Mouse (Mus musculus) c-Kit-positive CD71-positive TER-119-positive erythroid progenitor cells, embryonic 14.5 days (primary cell): ENCODE data around the gene Parp1.

Source experiments
- DNase-seq: peaks from one replicate; pipeline ENCODE4 v3.0.0-alpha.2; 2013; ENCODE audit warnings: low spot score

Parp1 gene

DNA sequence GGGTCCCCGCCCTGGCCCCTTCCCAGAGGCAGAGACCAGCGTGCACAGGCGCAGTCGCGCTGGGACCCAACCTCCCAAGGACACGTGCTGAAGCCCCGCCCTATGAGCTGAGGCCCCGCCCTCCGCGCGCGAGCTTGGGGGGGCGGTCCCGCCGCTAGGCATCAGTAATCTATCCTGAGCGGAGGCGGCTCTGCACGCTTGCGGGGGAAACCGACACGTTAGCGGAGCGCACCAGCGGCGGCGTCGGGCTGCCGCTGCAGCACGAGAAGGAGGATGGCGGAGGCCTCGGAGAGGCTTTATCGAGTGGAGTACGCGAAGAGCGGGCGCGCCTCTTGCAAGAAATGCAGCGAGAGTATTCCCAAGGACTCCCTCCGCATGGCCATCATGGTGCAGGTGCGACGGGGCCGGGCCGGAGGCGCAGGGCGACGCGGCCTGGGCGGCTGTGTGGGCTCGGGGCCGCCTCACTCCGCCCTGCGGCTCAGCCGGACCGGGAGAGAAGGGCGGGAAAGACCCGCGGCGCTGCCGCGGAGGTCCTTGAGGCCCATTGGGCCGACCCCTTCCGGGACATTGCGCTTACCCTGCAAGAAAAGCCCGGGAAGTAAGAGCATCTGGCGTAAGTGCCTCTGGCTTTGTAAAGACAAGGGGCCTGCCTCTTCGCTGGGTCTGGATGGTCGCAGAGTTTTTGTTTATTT lies at the start of gene Parp1:
Gene Parp1 (plus strand): TSS at position 164 of the 692 bp plus-strand sequence.
- DNase-seq: peak; percentile 88

DNA sequence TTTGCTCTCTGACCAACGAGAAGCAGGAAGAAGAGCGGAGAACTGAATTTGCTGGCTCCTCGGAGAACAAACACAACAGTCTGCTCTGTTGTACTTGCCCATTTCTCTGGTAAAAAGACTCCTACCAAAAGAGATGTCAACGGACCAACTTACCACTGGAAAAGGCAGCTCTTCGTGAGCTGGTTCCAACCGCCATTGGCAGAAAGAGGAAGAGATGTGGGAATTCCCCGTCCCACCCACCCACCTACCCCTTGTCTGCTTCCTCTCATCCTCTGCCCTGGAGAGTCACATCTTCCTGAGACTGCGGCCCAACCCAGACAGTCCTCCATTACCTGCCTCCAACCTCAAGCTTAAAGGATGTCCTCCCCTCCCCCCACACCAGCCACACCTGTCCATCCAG lies 49.2 kb upstream of the Parp1 start:
- no peak for DNase-seq

- DNase-seq: no peak
Measured at GRCm38 (mm10) chr1:180520190-180520589, 48.5 kb upstream of the Parp1 start.

- no peak for DNase-seq
Measured at GRCm38 (mm10) chr1:180523320-180523719, 45.4 kb upstream of the Parp1 start.

- DNase-seq: no peak
Measured at GRCm38 (mm10) chr1:180525301-180525700, 43.4 kb upstream of the Parp1 start.

- no peak for DNase-seq
Measured at GRCm38 (mm10) chr1:180529847-180530246, 38.9 kb upstream of the Parp1 start.

DNA sequence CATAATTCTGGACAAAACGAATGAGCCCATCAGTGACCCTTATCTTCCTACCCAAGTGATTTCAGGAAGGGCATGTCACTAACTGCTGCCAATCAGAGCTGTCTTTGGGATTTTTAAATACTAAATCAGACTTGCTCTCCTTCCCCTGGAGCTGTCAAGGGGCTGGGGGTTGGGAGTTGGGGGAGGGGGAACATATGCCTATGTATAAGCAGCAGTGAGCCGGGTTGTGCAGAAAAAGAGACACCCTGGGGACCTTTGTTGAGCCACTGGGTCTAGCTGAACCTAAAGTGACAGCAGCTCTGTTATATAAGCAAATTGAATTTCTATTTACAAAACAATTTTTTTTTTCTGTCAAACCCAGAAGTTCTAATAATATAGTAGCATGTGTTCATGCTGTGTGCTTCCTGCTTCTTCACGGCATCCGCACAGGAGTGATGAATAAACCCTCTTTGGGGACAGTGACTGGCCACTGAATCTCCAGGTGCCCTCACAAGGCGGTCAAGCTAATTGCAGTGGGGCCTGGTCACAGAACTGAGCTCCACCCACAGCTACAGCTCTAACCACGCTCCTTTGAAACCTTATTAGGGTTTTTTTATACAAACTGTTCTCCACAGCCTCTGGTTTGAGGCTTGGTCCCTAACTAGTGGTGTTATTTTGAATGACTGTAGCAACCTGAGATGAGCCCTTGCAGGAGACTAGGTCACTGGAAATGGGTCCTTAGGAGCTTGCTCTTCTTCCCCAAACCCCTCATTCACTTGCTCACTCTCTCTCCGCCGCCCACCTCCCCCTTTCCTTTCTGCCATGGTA lies 38.1 kb upstream of the Parp1 start:
- no peak for DNase-seq

DNA sequence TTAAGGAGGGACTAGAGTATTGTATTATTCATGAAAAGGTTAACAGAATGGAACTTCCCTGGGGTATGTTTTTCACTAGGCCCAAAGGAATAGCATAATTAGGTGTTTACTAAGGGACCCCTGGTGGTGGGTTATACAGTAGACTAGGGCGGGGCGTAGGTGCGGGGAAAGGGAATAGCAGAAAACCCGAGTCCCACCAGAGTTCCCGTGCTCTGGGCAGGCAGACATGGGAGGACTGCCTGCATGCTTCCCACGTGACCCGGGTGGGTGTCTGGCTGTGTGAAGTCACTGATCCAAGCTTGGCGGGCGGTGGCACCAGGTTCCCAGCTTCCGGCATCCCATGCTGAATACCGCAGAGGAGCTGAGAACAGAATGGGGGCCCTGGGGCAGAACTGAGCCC lies 36.1 kb upstream of the Parp1 start:
- no peak for DNase-seq

GRCm38 (mm10) chr1:180536719-180537118 lies 32.0 kb upstream of the Parp1 start:
- DNase-seq: no peak

GRCm38 (mm10) chr1:180541251-180541650 lies 27.5 kb upstream of the Parp1 start:
- no peak for DNase-seq

DNA sequence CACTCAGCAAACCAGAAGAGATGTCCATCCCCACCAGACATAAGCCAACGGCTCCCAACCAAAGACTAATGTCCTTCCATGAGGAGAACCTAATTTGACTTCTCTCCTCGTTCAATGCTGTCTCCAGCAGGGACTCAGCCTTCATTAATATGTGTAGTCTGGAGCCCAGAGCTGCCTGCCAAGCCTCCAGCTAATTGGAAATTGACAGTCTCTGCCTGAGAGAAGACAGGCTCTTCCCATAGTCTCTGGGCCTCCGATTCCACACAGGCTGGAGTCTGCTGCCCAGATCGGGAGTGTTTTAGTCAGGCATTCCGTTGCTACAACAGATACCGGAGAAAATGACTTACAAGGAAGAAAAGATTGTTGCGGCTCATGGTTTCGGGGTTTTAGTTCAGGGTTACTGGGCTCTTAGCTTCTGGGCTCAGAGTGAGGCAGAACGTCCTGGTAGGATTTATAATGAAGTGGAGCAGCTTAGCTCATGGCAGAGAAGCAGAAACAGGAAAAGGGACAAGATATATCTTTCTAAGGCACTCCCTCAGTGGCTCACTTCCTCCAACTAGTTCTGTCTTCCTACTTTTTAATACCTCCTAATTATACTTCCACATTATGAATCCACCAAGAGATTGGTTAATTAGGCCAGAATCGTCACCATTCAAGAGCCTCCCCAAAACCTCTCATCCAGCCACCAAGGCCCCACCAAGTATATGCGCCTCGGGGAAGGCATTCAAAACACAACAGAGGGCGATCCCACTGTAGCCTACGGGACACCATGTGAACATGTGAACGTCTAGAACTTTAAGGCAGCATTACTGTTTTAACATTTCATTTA lies 26.6 kb upstream of the Parp1 start:
- DNase-seq: no peak

DNA sequence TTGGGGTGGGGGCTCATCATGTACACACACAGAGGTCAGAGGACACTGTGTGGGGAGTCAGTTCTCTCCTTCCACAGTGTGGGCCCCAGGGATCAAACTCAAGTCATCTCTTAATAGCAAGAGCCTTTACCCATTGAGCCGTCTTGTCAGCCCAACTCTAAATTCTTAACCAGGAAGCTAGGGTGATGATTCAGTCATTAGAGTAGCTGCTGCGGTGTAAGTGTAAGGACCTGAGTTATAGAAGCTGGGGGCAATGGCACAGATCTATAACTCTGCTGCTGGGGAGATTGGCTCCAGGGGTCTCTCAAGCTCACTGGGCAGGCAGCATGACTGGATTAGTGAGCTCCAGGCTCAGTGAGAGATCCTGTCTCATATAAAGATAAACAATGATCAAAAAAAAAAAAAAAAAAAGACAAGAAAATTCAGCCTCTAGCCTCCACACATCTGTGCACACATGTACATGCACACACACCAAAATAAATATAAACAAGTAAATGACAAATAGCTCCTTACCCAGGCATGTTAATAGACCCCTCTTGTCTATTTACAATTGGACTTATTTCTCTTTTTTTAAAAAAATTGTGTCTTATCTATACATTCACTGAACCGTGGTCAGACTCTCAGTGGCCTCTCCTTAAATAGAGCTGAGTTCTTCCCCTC lies 25.9 kb upstream of the Parp1 start:
- DNase-seq: no peak

- no peak for DNase-seq
Measured at GRCm38 (mm10) chr1:180545918-180546545, 22.7 kb upstream of the Parp1 start.

DNA sequence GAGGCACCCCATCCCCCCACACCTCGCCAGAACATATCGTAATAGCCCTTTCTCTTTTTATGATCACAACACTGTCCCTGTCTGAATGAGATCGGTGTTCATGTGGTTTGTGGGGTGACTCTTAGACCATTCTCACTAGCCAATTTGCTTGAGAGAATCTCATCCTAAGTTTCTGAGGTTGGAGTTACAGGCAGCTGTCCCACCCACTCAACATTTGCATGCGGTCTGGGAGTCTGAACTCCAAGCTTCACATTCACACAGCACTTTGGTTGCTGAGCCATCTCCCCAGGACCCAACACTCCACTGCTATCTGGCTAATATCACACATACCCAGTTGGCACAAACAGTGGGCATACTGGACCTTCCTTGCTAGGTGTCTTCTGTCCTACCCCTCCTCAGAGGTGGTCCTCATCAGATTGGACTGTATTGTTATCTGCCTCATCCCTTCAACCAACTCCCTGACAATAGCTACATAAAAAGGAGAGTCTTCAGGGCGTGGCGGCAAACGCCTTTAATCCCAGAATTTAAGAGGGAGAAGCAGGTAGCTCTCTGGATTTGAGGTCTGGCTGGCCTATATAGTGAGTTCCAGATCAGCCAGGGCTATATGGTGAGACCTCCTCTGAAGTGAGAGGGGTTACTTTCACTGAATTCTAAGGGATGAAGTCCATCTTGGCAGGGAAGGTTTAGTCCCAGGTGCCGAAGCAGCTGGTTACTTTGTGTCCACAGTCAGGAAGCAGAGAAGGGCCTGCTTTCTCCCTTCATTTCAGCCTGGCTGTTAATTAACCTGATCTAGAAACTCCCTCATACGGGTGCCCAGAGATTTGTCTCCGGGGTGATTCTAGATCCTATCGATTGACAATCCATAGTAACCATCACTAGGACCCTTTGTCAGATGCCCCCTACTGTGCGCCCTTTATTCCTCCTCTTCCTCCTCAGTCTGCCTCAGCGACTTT lies 21.6 kb upstream of the Parp1 start:
- DNase-seq: no peak

DNA sequence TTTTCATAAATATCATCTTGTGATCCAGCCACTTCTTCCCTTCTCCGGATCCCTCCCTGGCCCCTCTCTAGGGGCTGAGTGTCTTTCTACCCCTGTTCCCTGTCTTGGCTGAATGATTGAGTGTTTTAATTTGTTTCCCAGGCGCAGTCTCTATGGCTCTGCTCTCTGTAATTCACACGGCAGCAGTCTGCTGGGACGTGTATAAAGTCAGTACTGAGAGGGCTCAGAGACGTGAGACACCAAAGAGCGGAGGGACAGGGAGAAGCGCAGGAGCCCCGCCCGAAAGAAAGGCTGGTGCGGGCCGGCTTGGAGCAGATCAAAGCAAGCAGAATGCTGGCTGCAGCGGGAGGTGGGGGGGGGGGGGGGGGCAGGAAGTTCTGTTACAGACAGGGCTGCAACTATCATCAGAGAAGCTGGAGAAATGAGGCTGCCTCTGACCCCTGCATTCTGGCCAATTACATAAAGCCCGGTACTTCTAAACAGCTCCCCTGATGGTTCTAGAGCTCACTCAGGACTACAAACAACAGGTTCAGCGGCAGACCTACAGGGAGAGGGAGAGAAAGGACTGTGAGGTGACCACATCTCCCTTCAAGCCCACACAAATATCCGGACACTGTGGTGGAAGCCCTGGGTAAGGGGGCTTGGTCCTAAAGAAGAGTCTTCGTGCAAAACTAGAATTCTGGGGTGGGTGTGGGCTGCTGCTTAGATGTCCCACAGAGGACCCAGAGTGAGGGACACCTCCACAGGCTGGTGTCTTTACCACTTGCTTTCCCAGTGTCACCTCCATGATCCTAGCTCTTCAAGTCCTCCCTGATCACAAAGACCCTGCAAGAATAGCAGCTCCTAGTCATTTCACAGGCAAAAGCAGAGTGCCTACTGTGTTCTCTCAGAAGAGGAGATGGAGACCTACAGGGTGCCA lies 20.7 kb upstream of the Parp1 start:
- DNase-seq: no peak

DNA sequence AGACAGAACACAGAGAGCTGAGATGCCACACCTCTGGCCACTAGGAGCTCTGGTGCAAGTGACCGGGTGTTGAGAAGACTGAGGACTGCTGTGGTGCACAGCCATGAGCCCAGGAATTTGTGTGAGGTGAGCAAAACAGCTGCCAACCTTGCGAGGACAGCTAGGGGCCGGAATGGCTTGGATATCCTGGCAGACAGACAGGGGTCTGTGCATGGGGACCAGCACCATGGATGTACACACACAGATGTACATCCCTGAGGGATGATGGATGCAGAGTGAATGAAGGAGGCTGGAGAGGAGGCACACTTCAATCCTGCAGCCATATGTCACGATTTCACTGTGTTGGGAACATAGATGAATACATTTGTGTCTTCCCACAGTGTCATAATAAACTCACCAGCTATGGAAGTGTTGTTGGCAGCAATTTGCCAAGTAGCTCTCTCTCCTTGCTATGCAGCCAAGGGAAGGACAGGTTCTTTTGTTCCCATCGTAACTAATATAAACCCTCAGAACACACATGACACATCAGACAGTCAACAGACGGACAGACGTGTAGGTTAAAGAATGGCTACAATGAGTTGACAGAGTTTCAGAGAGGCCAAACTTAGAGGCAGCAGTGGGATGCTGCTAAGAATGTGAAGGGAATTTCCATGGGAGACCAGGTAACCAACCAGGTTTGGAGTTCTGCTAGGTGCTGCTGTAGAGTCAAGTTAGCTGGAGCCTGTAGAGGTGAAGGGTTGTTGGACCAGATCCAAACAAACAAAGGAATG lies 19.0 kb upstream of the Parp1 start:
- no peak for DNase-seq

DNA sequence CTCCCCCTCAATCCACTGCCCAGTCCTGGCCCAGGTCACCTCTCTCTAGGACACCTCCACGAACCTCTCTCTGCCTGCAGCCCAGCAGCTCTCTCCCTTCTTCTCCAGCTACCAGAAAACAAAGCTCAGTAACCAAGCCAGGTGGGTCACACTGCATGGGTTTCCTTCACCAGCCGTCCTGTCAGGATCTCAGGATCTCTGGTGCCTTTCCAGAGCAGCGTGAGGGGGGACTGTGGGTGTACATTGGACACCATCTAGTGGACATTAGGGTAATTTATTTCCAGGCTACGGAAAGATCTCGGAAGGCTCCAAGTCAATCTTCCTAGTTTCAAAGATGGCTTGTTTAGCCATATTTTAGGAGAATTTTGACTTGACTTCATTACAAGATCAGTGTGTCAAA lies 18.0 kb upstream of the Parp1 start:
- DNase-seq: no peak

DNA sequence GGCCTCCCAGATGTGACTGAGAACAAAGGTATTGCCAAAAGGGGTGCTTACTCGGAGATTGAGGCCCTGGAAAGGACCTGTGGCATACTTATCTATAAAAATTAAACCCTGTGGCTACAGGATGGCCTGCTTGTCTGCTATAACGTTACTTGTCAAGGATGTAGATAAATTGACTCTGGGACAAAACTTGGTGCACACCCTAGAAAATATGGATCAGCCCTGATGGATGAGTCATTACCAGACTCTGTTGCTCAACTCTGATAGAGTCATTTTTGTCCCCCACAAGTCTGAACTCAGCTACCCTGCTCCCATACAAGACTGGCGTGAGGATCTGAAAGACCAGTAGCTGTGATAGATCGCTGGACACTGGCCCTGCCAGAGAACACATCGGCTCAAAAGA lies 11.8 kb upstream of the Parp1 start:
- DNase-seq: no peak

DNA sequence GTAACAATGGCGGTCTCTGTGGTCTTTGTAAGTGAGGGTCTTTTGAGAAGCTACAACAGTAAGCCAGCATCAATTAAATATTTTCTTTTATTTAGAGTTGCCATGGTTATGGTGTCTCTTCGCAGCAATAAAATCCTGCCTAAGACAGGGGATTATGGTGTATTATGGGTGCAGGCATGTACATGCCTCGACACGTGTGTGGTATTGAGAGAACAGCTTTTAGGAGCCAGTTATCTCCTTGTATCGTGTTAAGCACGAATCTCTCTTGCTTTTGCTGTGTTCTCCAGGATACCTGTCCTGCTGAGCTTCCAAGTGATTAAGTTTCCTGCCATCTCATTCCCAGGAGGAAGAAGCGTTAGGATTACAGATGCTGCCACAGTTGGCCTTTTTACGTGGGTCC lies 9.3 kb upstream of the Parp1 start:
- DNase-seq: no peak
